Mouse (Mus musculus): ENCODE data around the gene Aak1. TPM values are rescaled to one million over a fixed set of nuclear protein-coding genes. Genes with fewer than 3 reads are reported as not detected.

Gene Aak1
- polyA plus RNA-seq, 1 experiment from 2014 or later, result 2.2 TPM

GRCm38 (mm10) chr6:87051886-87052425 is 202.6 kb downstream of the Aak1 start:
- no peak for DNase-seq
- no peak overlapping the region for H3K4me2 ChIP-seq (ENCODE audit: low read depth, low read length)
- H3K27me3 ChIP-seq (ENCODE audit: insufficient read depth, low read length), result no peaks in the 10 kb centered on the region
- H3K27ac ChIP-seq (ENCODE audit: low read depth), result no peak overlapping the region
- H3K9ac ChIP-seq (replicated peaks), result no peak overlapping the region
- TF ChIP-seq CTCF (IDR thresholded peaks at IDR 0.05; ENCODE audit: low read depth) (no peak), EP300 (IDR thresholded peaks at IDR 0.05; ENCODE audit: low read depth) (no peak)
- H3K36me3 ChIP-seq (replicated peaks; ENCODE audit: insufficient read depth, low read length), result peaks cover 46% of the 10 kb centered on the region
- no peaks in the 10 kb centered on the region for H3K9me3 ChIP-seq (ENCODE audit: low read length)
- WGBS (ENCODE audit: insufficient replicate concordance), result 87% methylated on average over 10 of the region's 10 CpGs
- H3K4me3 ChIP-seq (ENCODE audit: low read depth, low read length), result no peak overlapping the region
- ATAC-seq, result no peak
- H3K4me1 ChIP-seq (ENCODE audit: insufficient read depth), result no peaks in the 10 kb centered on the region

Other genes starting within 250 kb of the Aak1 start
- gene Asprv1, start 221.4 kb upstream of the Aak1 start, polyA plus RNA-seq (2015; fragmentation: Nextera tagmentation; extraction: Ambion mirVana), result 7.3 and 8.6 TPM in 2 replicates
- gene Mxd1, start 180.4 kb upstream of the Aak1 start, polyA plus RNA-seq (2015; fragmentation: Nextera tagmentation; extraction: Ambion mirVana), result 19.1 and 22.0 TPM in 2 replicates
- gene Snrnp27, start 165.0 kb upstream of the Aak1 start, polyA plus RNA-seq (2015; fragmentation: Nextera tagmentation; extraction: Ambion mirVana), result 40.5 and 41.1 TPM in 2 replicates
- gene Gmcl1, start 116.1 kb upstream of the Aak1 start, polyA plus RNA-seq (2015; fragmentation: Nextera tagmentation; extraction: Ambion mirVana), result 5.0 and 6.0 TPM in 2 replicates
- gene Anxa4, start 55.9 kb upstream of the Aak1 start, polyA plus RNA-seq (2015; fragmentation: Nextera tagmentation; extraction: Ambion mirVana), result 32.5 and 32.7 TPM in 2 replicates
- gene Nfu1, start 159.7 kb downstream of the Aak1 start, polyA plus RNA-seq (2015; fragmentation: Nextera tagmentation; extraction: Ambion mirVana), result 53.5 and 57.7 TPM in 2 replicates
- 3.6 and 4.1 TPM in 2 replicates for gene Gfpt1, start 193.3 kb downstream of the Aak1 start, polyA plus RNA-seq (2015; fragmentation: Nextera tagmentation; extraction: Ambion mirVana)

Data from liver, postnatal 0 days (tissue).